Mouse (Mus musculus): ENCODE data around the gene Fggy.

GRCm38 (mm10) chr4:95850044-95850739, 292.9 kb downstream of the Fggy start:
- TF ChIP-seq CTCF (IDR thresholded peaks at IDR 0.05; ENCODE audit: low read depth) (no peak), EP300 (optimal IDR thresholded peaks at IDR 0.05) (no peak)
